Mouse (Mus musculus) ES-E14 (cell line): ENCODE data around the gene Maff.

Source experiments
- MAFK ChIP-seq: IDR thresholded peaks from 2 replicates; pipeline ENCODE4 v1.6.1; 2014; ENCODE audit warnings: mild to moderate bottlenecking, low read depth, low read length, inconsistent platforms; ENCODE audit not compliant: insufficient read depth
- ZC3H11A ChIP-seq: IDR thresholded peaks from 2 replicates; pipeline ENCODE4 v1.6.1; 2012; ENCODE audit warnings: low read depth, mild to moderate bottlenecking, inconsistent platforms, low read length, borderline replicate concordance

DNA sequence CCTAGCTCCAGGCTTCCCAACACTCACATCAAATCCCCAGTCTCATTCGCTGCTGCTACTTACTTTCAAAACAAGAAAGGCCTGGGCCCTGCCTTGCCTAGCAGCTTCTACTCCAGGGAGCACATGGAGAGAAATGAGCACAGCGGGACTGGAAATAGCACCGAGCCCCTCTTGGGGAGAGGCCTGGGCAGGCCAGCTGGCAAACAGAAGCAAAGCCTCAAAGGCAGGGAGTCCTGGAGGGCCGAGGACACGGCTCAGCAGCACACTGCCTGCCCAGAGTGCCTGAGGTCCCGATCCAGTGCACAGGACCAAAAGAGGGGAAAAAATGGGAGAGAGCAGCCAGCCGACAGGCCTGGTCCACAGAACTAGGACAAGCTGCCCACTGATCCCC is 54.5 kb downstream of the Maff start:
- TF ChIP-seq ZC3H11A (no peak), MAFK (no peak)
